Mouse (Mus musculus) testis, adult 2 months (tissue): ENCODE measurements around the gene Fndc8.

Experiments
- CTCF ChIP-seq: fragments of 200-500 bp; IDR thresholded peaks from 2 replicates; pipeline ENCODE4 v1.5.1; 2012; ENCODE audit warnings: low read depth, mild to moderate bottlenecking, inconsistent platforms, low read length, moderate library complexity; ENCODE audit not compliant: control insufficient read depth, insufficient read depth, insufficient replicate concordance
- POLR2A ChIP-seq: fragments of 200-500 bp; IDR thresholded peaks from 2 replicates; pipeline ENCODE4 v1.6.1; 2012; ENCODE audit warnings: low read depth, mild to moderate bottlenecking, inconsistent platforms, low read length, moderate library complexity; ENCODE audit not compliant: control insufficient read depth

DNA sequence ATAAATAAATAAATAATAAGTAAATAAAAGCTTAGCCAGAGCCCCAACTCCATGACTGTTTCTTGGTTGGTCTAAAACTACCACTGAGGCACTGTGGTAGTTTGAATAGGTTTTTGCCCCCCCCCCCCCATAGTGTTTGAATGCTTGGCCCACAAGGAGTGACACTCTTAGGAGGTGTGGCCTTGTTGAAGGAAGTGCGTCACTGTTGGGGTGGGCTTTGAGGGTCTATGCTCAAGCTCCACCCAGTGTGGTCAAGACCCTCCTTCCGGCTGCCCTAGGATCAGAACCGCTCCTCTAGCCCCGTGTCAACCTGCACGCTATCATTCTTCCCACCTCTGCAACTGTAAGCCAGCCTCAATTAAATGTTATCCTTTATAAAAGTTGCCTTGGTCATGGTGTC is 16.3 kb upstream of the Fndc8 start:
- no peak; the same call in 1 of the 2 replicates for TF ChIP-seq CTCF
- no peak for TF ChIP-seq POLR2A
